Mouse (Mus musculus): ENCODE measurements around the gene Pld1. TPM values are rescaled to one million over a fixed set of nuclear protein-coding genes. Genes with fewer than 3 reads are reported as not detected.

Pld1 gene
- total RNA-seq, 2 experiments from 2014 or later = 0.76 to 0.99 TPM

DNA sequence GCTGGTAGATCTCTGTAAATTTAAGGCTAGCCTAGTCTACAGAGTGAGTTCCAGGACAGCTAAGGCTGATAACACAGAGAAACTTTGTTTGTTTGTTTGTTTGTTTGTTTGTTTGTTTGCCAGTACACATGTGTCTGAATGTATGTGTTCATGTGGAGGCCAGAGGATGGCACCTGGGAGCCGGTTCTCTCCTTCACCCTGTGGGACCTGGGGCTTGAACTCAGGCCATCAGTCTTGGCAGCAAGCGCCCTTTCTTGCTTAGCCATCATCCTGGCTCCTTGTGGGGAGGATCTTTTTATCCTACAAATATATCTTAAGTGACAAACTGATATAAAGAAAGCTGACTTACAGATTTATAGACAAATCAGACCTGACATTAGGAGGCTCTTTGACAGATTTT lies 44.8 kb downstream of the Pld1 start:
- no peak for ATAC-seq (replicated peaks; ENCODE audit: low FRiP score, low TSS enrichment, poor library complexity, severe bottlenecking)

- peak; percentile 98 for ATAC-seq (replicated peaks; ENCODE audit: low FRiP score, low TSS enrichment, poor library complexity, severe bottlenecking)
Measured at GRCm38 (mm10) chr3:27983935-27984577, 45.6 kb downstream of the Pld1 start.

GRCm38 (mm10) chr3:27984620-27985019 lies 46.1 kb downstream of the Pld1 start:
- ATAC-seq (replicated peaks; ENCODE audit: low FRiP score, low TSS enrichment, poor library complexity, severe bottlenecking) = no peak

- no peak for ATAC-seq (replicated peaks; ENCODE audit: low FRiP score, low TSS enrichment, poor library complexity, severe bottlenecking)
Measured at GRCm38 (mm10) chr3:27985344-27985743, 46.8 kb downstream of the Pld1 start.

GRCm38 (mm10) chr3:27987891-27988536 lies 49.5 kb downstream of the Pld1 start:
- peak; percentile 50 for ATAC-seq (replicated peaks; ENCODE audit: low FRiP score, low TSS enrichment, poor library complexity, severe bottlenecking)

- no peak for ATAC-seq (replicated peaks; ENCODE audit: low FRiP score, low TSS enrichment, poor library complexity, severe bottlenecking)
Measured at GRCm38 (mm10) chr3:27991100-27991703, 52.7 kb downstream of the Pld1 start.

GRCm38 (mm10) chr3:27994175-27994990 lies 55.9 kb downstream of the Pld1 start:
- ATAC-seq (replicated peaks; ENCODE audit: low FRiP score, low TSS enrichment, poor library complexity, severe bottlenecking) = no peak

DNA sequence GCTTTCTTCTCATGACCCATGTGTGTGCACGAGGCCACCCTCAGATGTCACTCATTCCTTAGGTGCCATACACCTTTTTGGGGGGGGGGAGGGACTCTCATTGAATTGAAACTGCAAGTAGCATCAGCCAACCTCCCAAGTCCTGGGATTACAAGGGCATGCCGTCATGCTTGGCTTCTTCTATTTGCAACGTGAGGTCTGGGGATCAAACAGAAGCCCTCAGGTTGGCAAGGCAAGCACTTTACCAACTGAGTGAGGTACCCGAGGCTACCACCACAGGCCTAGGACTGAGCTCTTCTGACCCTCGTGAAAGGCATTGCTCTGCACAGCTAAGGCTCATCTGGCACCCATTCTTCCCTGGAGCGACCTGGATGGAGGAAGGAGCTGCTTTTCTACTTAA lies 65.8 kb downstream of the Pld1 start:
- no peak for ATAC-seq (replicated peaks; ENCODE audit: low FRiP score, low TSS enrichment, poor library complexity, severe bottlenecking)

DNA sequence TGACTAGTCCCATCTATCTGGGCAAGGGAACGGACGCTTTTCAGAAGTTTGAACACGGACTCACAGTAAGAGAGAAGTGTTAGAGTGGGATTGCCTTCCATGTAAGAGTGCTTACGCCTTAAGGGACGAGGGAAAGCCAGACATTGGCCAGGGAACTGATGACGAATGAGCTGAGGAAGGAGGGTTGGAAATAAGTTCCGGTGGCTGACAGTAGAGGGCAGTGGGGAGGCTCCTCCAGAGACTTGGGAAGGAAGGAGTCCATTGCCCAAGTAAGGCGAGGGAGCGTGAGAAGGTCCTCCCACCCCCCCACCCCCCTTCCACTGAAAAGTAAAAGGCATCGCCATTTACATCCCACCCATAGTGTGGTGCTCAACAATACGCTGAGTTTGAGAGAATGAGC lies 69.2 kb downstream of the Pld1 start:
- ATAC-seq (replicated peaks; ENCODE audit: low FRiP score, low TSS enrichment, poor library complexity, severe bottlenecking) = no peak

GRCm38 (mm10) chr3:28008369-28008768 lies 69.9 kb downstream of the Pld1 start:
- ATAC-seq (replicated peaks; ENCODE audit: low FRiP score, low TSS enrichment, poor library complexity, severe bottlenecking) = no peak

- ATAC-seq (replicated peaks; ENCODE audit: low FRiP score, low TSS enrichment, poor library complexity, severe bottlenecking) = no peak
Measured at GRCm38 (mm10) chr3:28012177-28012576, 73.7 kb downstream of the Pld1 start.

DNA sequence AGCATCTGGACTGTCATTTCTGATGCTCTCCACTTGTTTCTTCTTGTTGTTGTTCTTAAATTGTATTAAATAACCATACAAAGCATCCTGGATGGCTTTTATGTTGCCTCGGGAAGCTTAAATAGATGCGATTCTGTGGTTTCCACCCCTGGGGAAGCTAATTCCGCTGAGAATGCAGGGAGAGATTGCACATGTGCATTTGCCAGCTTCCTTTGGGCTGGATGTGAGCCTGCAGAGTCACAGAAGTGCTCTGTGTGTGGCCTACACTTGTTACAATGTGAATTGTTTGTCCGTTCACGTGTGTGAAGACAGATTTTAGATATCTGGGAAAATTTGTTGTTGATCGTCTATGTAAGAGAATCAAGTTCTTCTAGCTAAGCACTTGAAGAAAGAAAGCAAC lies 74.9 kb downstream of the Pld1 start:
- no peak for ATAC-seq (replicated peaks; ENCODE audit: low FRiP score, low TSS enrichment, poor library complexity, severe bottlenecking)

DNA sequence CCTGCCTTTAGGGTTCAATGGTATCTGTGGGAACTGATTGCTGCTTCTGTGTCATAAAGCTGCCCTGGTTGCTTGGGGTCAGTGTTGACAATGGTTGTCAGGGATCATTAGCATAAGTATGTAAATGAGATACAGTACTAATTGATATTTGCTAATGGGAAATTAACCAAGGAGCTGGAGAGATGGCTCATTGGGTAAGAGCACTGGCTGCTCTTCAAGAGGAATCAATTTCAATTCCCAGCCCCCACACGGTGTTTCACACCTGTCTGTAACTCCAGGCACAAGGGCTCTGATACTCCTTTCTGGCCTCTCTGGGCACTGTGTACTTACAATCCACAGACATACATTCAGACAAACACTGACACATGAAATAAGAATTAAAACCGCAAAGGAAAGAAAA lies 78.5 kb downstream of the Pld1 start:
- no peak for ATAC-seq (replicated peaks; ENCODE audit: low FRiP score, low TSS enrichment, poor library complexity, severe bottlenecking)

- ATAC-seq (replicated peaks; ENCODE audit: low FRiP score, low TSS enrichment, poor library complexity, severe bottlenecking) = no peak
Measured at GRCm38 (mm10) chr3:28019727-28020126, 81.2 kb downstream of the Pld1 start.

GRCm38 (mm10) chr3:28020404-28020803 lies 81.9 kb downstream of the Pld1 start:
- no peak for ATAC-seq (replicated peaks; ENCODE audit: low FRiP score, low TSS enrichment, poor library complexity, severe bottlenecking)

GRCm38 (mm10) chr3:28022191-28022590 lies 83.7 kb downstream of the Pld1 start:
- no peak for ATAC-seq (replicated peaks; ENCODE audit: low FRiP score, low TSS enrichment, poor library complexity, severe bottlenecking)

DNA sequence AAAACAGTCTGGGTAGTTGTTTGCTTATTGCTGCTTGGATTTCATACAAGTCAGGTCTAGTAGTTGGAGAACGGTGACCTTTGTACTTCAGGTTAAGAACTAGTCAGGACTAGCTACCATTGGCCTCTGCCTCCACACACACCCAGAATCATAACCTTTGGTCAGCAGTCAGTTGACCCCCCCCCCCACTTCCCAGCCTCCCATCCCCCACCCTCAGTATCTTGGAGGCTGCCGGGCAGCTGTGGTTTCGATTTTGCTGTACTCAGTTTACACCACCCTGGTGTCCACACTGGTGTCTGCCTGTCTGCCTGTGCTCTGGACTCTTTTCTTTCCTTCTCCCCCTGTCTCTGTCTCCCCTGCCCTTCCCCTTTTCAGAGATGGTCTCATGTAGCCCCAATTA lies 88.4 kb downstream of the Pld1 start:
- ATAC-seq (replicated peaks; ENCODE audit: low FRiP score, low TSS enrichment, poor library complexity, severe bottlenecking) = no peak

DNA sequence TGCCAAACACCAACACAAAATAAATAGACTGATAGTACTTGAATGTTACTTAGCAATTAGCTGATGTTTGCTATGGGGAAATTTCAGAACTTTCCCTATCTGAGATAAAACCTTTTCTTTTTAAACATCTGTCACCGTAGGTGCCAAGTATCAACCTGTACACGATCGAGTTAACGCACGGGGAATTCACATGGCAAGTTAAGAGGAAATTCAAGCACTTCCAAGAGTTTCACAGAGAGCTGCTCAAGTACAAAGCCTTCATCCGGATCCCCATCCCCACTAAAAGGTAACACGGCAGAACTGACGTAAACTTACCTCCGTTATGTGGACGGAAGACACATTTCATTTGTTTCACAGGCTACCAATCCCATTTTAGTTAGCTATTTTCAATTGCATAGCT lies 90.0 kb downstream of the Pld1 start:
- ATAC-seq (replicated peaks; ENCODE audit: low FRiP score, low TSS enrichment, poor library complexity, severe bottlenecking) = no peak

GRCm38 (mm10) chr3:28030860-28031259 lies 92.4 kb downstream of the Pld1 start:
- no peak for ATAC-seq (replicated peaks; ENCODE audit: low FRiP score, low TSS enrichment, poor library complexity, severe bottlenecking)

GRCm38 (mm10) chr3:28031643-28032243 lies 93.2 kb downstream of the Pld1 start:
- ATAC-seq (replicated peaks; ENCODE audit: low FRiP score, low TSS enrichment, poor library complexity, severe bottlenecking) = no peak
